Mouse (Mus musculus) cerebellum, adult 11-12 months (tissue): ENCODE measurements around the gene Cxcr1.

ENCODE experiments used
- DNase-seq: peaks from one replicate; pipeline ENCODE4 v3.0.0; 2022

Gene Cxcr1

DNA sequence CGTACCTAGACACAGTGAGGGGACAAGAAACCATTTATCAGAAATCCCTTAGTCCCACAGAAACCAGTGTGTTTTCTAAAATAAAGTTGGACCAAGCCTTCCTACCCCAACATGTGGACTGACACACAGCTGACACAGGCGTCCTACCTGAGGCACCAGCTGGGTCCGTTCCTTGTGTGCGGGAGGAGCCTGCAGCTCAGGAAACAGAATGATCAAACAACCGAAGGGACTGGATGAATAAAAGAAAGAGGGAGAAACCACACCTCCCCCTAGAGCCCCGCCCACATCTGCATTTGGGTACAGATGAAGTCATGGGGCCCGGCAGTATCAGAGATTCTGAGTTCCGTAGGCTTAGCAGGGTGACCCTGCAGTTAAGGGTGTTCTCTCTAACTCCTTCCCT, at the start of gene Cxcr1:
Gene Cxcr1 (minus strand): TSS at position 187 of the 400 bp plus-strand sequence.
- DNase-seq: no peak

DNA sequence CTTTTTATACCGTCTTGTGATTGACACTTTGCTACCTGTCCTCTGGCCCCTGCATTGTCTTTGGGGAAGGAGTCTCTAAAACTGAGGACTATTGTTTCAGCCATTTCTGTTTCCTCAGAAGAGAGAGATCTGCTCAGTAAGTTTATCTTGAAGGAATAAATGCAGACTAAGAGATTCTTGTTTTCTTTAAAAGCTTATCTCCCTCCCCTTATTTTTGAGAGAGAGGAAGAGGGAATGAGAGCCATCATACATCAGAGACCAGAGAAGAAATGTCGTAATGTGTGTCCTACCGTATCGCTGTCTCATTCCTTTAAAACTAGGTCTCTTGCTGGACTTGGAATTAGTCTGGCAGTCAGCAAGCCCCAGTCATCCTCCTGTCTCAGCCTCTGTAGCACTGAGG, 46.4 kb upstream of the Cxcr1 start:
- no peak for DNase-seq

DNA sequence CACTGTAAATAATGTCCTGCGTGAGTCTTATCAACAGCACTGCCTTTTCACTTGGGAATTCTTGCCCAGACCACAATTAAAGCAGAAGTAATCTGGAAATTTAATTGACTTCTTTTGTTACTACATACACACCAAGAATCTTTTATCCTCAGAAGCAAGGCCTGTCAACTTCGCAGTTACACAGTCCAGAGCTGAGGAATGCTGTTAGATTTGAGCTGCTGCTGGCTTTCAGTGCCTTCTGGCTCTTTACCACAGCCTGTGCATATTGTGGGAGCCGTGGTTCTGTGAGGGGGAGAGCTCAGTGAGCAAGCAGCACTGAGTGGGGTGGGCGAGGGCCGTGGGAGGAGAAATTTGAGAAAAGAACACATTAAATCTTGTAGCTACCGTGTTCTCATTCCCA, 45.9 kb upstream of the Cxcr1 start:
- DNase-seq: no peak

GRCm38 (mm10) chr1:74239618-74240017, 45.2 kb upstream of the Cxcr1 start:
- DNase-seq: no peak

GRCm38 (mm10) chr1:74239162-74239561, 44.7 kb upstream of the Cxcr1 start:
- DNase-seq: no peak

GRCm38 (mm10) chr1:74238136-74238535, 43.7 kb upstream of the Cxcr1 start:
- no peak for DNase-seq

DNA sequence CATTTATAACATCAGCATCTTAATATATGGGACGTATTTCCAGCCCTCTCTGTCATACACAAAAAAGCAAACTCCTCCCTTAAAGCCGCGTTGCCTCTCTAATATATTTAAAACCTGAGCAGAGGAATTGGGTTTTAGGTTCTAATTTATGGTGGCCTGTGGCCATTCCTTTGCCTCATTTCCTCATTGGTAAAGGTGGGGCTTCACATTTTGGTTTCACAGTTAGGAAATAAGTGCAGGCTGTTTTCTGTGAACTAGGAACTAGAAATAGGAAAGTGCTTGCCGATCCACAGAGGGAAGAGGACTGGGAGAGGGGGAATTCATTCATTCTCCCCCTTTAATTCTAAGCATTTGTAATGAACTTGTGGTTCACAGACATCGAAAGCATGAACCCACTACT, 43.2 kb upstream of the Cxcr1 start:
- DNase-seq: no peak

- peak; percentile 60 for DNase-seq
Observed at GRCm38 (mm10) chr1:74236590-74237317, 42.3 kb upstream of the Cxcr1 start.

DNA sequence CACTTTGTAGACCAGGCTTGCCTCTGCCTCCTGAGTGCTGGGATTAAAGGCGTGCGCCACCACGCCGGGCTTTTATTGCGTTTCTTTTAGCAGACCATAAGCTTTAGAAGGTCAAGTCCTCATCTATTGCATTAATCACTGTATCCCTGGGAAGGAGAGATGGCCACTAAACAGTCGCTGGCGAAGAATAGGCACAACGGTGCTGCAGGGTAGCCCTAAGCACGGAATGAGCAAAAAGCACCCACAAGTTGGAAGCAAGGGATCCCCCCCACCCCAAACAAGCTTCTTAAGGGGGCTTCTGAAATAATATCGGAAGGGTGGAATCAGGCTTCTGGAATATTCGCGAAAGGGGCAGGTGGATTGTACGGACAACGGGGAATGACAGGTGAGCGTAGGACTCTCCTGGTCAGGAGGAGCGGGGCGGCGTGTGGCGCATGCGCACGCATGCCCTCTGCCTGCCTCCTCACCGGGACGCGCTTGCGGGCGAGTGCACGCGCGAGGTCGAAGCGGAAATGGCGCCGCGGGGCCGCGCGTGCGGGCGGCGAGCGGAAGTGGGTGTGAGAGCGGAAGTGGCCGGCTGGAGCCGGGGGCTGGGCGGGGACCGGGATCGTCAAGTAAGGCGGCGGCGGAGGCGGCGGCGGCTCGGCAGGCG, 41.6 kb upstream of the Cxcr1 start, which contains the start of gene Arpc2:
Gene Arpc2 (plus strand): TSS at position 147 of the 652 bp plus-strand sequence.
- DNase-seq: peak; percentile 97

- no peak for DNase-seq
Observed at GRCm38 (mm10) chr1:74230992-74231391, 36.6 kb upstream of the Cxcr1 start.

- DNase-seq: no peak
Observed at GRCm38 (mm10) chr1:74229942-74230341, 35.5 kb upstream of the Cxcr1 start.

- DNase-seq: no peak
Observed at GRCm38 (mm10) chr1:74227317-74227716, 32.9 kb upstream of the Cxcr1 start.

- no peak for DNase-seq
Observed at GRCm38 (mm10) chr1:74219922-74220321, 25.5 kb upstream of the Cxcr1 start.

DNA sequence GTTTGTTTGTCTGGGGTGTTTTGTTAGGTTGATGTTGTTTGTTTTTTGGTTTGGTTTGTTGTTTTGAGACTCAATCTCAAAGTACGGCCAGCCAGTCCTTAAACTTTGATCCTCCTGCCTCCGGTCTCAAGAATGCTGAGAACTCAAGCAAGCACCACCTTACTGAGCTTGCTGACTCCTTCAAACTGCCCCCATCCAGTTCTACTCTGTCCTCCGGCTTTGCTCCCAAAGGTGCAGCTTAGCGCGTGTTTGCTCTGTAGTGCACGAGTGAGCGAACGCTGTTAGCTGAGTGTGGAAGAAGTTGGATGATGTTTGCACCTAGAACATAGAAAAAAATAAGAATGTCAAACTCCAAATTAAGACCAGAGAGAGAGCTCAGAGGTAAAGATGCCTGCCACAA, 14.5 kb upstream of the Cxcr1 start:
- no peak for DNase-seq

DNA sequence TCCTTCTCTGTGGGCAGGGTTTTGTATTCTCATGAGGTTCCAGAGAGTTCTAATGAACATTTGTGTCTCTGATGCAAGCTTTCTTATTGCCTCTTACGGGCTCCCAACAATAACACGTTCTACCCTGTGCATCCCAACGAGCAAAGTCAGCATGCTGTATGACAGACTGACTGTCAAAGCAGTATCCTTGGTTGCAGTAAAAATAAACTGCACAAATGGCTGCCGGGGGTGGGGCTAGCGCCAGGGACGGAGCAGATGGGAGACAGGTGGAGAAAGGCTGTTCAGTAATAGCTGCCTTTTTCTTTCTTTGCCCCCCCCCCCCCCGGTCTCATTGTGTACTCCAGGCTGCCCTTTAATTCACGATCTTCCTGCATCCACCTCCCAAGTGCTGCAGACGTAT, 13.5 kb upstream of the Cxcr1 start:
- peak; percentile 8 for DNase-seq

DNA sequence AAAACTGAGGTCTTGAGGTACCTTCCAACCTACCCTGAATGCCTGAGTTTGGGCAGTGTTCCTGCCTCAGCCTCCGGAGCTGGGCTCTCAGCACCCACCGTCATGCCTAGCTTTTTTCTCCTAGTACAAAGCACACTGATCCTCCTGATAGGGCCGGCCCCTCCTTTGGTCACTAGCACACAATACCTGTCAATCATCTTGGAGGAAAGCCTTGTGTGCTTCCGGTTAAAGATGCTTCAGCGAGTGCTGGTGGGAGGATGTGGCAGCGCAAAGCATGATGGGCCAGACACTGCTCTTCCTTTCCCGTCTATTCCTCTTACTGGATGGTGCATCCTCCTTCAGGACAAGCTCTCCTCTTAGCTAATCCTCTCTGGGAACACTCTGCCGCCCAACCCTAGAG, 12.2 kb upstream of the Cxcr1 start:
- no peak for DNase-seq

DNA sequence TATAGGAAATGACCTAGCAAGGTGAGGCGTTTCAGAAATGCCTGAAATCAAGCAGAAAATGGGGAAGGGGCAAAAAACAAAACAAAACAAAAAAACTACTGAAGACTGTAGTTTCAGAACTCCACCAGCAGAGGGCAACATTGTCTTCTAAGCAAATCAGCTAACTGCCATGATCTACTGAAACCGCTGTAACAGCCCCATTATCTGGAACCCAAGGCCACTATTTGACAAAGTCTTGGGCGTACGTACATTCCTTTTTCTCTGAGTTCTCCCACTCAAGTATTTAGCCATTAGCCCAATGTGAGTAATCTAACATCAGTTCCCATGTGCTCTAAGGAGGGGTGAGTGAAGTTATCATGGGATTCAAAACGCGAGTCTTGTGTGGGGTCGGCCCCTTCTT, 11.4 kb upstream of the Cxcr1 start:
- DNase-seq: no peak

DNA sequence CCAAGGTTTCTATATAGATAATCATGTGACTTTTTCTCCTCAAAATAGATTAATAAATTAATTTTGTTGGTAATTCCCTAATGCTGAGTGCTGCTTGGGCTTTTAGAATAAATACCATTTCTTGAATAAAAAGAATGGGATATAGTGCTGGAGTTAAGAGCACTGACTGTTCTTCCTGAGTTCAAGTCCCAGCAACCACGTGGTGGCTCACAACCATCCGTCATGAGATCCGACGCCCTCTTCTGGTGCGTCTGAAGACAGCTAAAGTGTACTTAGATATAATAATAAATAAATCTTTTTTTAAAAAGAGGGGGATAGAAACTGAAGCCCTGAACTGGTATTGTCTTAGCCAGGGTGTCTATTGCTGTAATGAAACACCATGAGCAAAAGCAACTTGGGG, 9.0 kb upstream of the Cxcr1 start:
- DNase-seq: no peak

GRCm38 (mm10) chr1:74201048-74201844, 6.8 kb upstream of the Cxcr1 start:
- no peak for DNase-seq

- no peak for DNase-seq
Observed at GRCm38 (mm10) chr1:74199046-74199445, 4.6 kb upstream of the Cxcr1 start.

DNA sequence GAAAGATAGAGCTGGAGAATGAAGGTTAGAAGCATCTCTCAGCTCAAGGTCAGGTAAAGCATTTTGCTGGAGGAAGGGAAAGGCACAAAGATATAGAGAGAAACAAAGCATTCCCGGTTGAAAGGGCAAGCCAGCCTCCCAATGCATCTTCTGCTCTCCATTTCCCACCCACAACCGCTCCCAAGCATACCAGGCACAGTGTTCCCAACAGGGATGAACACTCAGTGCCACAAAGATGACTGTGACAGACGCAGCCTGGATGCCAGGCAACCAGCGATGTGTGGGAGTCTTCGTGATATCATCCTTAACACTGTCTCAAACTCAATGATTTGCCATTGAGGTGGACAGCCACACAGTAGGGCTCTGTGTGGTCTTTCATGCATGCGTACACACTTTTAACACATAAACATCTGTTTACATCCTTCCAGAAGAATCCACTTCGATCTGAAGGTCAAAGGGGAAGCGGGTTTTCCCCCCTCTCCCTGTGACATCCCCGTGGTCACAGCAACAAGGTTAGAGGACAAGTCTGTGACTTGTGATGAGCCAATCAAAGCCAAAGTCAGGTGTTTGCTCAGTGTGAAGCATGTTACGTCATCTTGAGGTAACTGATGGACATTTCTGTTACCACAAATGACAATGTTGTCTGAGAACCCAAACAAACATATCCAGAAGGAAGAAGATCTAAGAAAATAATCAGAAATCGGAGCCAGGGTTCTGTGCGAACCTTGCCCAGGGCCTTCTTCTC, 3.5 kb upstream of the Cxcr1 start:
- DNase-seq: no peak

DNA sequence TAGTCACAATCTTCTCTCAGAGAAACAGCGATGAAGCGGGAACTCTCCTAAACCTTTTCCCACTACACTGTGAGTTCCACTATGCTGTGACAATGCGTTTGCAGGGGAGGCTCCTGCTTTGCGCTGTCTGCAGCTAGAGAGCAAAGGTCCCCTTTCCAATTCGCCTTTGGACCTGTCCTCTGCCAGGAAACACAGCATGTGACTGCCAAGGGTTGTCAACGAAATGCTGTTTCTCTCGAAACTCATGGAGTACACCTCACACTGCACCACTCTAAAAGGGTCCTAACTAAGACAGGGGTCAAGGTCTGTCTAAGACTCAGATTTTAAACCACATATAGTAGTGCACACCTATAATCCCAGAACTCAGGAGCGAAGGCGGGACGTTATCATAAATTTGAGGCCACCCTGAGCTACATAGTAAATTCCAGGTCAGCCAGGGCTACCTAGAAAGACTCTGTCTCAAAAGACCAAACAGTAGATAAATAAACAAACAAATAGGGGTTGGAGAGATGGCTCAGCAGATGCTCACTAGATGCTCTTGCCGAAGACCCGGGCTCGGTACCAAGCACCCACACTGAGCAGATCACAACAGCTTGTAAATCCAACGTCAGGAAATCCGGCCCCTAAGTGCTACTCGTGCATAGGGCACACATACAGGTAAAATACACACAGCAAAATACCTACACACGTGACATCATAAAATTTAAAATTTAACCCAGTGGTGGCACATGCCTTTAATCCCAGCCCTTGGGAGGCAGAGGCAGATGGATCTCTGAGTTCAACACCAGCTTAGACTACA, 2.4 kb upstream of the Cxcr1 start:
- no peak for DNase-seq
